Mouse (Mus musculus) left cerebral cortex, postnatal 4 days (tissue): ENCODE measurements around the gene Luc7l. TPM values are rescaled to one million over a fixed set of nuclear protein-coding genes. Genes with fewer than 3 reads are reported as not detected.
A peak's percentile ranks its signal among the peaks of the same experiment; 100 is the strongest.
"Not testable (repeated sequence)": the region's sequence is repeated elsewhere in the genome, so short reads cannot be mapped to it uniquely, and the experiment has no call there.

ENCODE experiments used
- DNase-seq: peaks from one replicate; pipeline ENCODE4 v3.0.0-alpha.2; 2022
- intact Hi-C: fragments of 180-260 bp; cut with DNase I; formaldehyde crosslinking; loops from one replicate; pipeline ENCODE4 v1.15.1; 2025
- total RNA-seq, 2 experiments: library from RNA; stranded (reverse); gene quantifications; 2 replicates each; pipeline ENCODE4 v1.2.3; 2021

The Luc7l gene
- total RNA-seq, 2 experiments from 2014 or later: 106 to 112 TPM

DNA sequence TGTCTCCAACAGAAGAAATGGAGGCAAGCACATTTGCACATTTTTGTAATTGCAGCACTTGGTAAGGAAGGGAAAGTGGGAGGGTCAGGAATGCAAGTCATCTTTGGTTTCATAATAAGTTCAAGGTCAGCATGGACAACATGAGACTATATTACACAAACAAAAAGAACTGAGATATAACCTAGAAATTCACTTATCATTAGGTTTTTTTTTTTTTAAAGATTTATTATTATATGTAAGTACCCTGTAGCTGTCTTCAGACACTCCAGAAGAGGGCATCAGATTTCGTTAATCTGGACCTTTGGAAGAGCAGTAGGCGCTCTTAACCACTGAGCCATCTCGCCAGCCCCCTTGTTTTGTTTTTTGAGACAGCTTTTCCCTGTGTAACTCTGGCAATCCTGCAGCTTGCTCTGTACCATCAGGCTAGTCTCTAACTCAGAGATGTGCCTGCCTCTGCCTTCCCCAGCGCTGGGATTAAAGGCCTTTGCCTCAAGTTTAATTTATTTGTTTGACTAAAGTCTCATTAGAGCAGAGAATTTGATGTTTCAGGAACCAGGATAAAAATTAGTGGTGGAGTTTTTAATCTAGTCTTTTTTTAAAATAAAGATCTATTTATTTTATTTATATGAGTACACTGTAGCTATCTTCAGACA lies 684 bp upstream of the Luc7l start:
- intact Hi-C loops: no loop called here
- no peak for DNase-seq

DNA sequence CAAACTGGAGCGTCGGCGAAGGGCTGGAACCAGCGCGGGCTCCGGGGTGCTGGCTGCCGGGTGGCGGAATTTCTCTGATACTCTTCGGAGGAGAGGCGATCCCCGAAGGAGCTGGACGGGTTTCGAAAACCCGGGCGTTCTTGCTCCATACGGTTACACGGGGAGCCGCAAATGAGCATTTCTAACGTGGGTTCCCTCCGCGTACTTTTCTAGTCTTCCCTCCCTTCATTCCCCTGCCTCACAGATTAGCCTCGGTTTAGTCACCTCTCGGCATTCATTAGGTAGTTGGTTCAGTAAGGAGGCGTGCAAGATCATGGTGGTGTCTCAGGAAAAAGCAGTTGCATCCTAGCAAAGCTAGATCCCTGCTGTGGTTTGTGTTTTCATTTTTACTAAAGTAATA lies 703 bp downstream of the Luc7l start:
- intact Hi-C loops: no loop called here
- DNase-seq: no peak

GRCm38 (mm10) chr17:26255313-26255712 lies 2.6 kb downstream of the Luc7l start:
- intact Hi-C loops: no loop called here
- no peak for DNase-seq

DNA sequence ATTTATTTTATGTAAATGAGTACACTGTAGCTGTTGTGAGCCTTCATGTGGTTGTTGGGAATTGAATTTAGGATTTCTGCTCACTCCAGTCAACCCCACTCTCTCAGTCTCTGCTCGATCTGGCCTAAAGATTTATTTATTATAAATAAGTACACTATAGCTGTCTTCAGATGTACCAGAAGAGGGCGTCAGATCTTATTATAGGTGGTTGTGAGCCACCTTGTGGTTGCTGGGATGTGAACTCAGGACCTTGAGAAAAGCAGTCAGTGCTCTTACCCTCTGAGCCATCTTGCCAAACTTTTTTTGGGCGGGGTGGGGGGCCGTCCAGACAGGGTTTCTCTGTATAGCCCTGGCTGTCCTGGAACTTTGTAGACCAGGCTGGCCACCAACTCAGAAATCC lies 9.1 kb downstream of the Luc7l start:
- intact Hi-C loops: no loop called here

DNA sequence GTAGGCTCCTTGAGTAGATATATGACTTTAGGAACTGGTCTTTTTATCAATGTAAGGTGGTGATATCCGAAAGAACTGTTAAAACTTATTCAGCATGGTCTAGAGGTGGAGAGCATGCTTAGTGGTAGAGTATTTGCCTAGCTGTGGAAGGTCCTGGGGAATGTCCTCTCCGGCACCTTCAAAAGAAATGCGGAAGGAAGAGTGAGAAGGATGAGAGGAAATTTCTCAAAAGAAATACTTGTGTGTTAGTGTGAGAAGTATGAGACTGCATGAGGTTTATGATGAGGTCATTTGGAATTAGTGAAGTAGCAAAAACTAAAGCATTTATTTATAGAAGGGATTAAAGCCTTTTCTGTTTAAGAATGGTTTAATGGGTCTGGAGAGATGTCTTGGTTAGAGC lies 9.7 kb downstream of the Luc7l start:
- intact Hi-C loops: no loop called here
- no peak for DNase-seq

More for the DNA sequence above, 9.1 kb downstream of the Luc7l start:
- no peak for DNase-seq

DNA sequence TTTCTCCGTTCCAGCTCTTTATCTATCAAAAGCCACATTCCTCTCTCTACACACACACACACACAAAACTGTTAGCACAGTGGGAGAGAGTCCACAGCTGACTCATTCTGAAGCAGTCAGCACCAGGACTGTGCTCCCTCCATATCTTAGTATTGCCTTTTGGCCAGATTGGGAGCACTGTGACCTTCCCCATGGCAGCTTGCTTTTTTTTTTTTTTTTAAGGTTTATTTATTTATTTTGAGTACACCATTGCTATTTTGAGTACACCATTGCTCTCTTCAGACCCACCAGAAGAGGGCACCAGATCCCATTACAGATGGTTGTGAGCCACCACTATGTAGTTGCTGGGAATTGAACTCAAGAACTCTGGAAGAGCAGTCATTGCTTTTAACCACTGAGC lies 16.2 kb downstream of the Luc7l start:
- intact Hi-C loops: no loop called here
- DNase-seq: no peak

DNA sequence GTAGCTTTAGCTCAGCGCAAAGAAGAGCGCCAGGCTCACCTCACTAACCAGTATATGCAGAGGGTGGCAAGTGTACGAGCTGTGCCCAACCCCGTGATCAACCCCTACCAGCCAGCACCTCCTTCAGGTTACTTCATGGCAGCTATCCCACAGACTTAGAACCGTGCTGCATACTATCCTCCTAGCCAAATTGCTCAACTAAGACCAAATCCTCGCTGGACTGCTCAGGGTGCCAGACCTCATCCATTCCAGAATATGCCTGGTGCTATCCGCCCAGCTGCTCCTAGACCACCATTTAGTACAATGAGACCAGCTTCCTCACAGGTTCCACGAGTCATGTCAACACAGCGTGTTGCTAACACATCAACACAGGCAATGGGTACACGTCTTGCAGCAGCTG lies 16.9 kb downstream of the Luc7l start:
- intact Hi-C loops, DNase-seq: not testable (repeated sequence)

DNA sequence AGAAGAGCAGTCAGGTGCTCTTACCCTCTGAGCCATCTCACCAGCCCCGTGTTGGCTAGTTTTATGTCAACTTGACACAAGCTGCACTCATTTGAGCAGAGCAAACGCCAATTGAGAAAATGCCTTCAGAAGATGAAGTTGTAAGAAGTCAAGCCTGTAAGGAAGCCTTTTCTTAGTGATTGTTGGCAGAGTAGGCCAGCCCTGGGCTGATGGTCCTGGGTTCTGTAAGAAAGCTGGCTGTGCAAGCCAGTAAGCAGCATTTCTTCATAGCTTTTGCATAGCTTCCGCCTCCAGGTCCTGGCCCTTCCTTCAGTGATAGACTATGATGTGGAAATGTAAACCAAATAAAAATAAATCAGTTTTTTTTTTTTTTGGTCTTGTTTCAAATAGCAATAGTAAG lies 19.9 kb downstream of the Luc7l start:
- no peak for DNase-seq
- intact Hi-C loops: no loop called here

GRCm38 (mm10) chr17:26275933-26276332 lies 23.2 kb downstream of the Luc7l start:
- no peak for DNase-seq
- intact Hi-C loops: no loop called here

- intact Hi-C loops: no loop called here
- peak; percentile 20 for DNase-seq
Measured at GRCm38 (mm10) chr17:26276711-26277110, 24.0 kb downstream of the Luc7l start.

DNA sequence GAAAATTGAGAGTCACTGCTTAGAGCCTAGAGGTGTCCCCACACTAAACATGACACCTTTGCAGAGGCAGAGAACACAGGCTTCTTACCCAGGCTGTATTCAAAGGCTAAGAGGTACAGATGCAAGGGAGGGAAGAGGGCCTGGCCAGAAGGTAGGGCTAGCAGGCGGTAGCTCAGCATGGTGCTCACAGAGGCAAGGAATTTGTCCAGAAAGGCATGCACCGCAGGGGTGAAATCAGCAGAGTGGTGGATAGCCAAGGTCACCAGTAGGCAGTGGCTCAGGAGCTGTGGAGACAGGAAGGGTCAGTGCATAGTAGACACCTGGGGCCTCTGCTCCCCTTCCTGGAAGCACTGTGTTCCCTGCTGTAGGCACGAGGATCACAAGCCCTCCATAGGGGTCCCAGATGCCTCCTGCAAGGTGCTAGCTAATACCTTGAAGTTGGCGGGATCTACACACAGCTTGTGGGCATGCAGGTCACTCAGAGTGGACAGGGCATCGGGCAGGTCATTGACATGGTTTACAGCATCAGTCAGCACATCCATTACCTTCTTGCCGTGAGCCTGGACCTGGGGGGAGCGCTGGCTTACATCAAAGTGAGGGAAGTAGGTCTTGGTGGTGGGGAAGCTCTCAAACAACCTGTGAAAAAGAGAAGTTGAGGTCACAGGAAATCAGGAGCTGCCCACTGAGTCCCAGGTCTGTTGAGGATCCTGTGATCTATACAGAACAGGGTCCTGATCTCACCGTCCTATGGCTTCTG lies 33.7 kb downstream of the Luc7l start:
- intact Hi-C loops: no loop called here
- no peak for DNase-seq

DNA sequence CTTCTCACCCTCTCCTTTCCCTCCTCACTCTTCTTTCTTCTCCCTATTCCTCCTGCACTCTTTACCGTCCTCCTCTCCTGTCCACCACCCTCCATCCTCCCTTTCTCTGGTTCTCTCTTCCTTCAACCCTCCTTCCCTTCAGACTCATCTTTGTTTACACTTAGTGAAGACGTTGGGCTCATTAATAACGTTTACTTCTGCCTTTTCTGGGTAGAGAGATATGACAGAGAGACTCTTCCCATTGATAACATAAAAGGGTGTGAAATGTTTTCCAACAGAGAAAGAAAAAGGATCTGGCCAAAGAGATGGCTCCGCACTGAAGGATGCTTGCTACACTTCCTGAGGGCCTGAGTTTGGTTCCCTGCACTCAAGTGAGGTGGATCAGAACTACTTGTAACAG lies 36.8 kb downstream of the Luc7l start:
- DNase-seq: no peak
- intact Hi-C loops: no loop called here

DNA sequence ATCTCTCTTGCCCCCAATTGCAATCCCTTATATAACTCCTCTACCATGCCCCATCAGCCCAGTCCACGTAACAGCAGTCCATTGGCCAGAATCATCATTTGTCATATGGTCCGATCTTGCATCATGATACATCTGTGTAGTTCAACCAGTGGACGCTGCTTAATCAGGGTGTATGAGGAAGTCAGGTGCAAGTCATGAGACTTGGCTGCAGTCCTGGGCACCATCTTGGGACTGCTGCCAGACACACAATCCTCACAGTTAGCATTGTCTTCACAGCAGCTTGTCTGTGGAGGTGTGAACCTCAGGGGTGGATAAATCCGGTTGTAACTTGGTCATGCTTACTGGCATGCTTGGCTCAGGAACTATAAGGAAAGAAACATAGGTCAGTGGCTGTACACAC lies 45.6 kb downstream of the Luc7l start:
- DNase-seq: not testable (repeated sequence)

GRCm38 (mm10) chr17:26314291-26314690 lies 61.6 kb downstream of the Luc7l start:
- intact Hi-C loops: loop anchor here (2.0 to 10.0 kb wide), 2 partner anchors 111 to 139 kb away; no protein-coding TSS in a partner anchor
- peak; percentile 85 for DNase-seq

More for the DNA sequence above, 45.6 kb downstream of the Luc7l start:
- intact Hi-C loops: not testable (repeated sequence)

GRCm38 (mm10) chr17:26315474-26315873 lies 62.8 kb downstream of the Luc7l start:
- peak; percentile 5 for DNase-seq
- intact Hi-C loops: loop anchor here (2.0 to 10.0 kb wide), 2 partner anchors 109 to 137 kb away; no protein-coding TSS in a partner anchor

DNA sequence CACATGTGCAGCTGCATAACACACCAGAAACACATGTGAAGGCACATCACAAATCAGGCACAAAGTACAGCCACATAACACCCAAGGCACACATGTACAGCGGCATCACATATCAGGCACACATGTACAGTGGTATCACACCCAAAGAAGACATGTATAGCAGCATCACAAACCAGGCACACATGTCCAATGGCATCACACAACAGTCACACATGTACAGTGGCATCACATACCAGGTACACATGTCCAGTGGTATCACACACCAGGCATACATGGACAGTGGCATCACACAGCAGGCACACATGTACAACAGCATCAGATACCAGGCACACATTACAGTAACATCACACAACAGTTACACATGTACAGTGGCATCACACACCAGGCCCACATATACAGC lies 65.7 kb downstream of the Luc7l start:
- no peak for DNase-seq
- intact Hi-C loops: loop anchor here (10.0 kb wide), 1 partner anchor 106 kb away; no protein-coding TSS in a partner anchor

Other genes with a start within 250 kb of the Luc7l start
- 10 to 100 TPM; 79.6 to 82.5 TPM for gene Rab11fip3, start 183.3 kb upstream of the Luc7l start, total RNA-seq
- 10 to 100 TPM; 21.7 to 24.3 TPM for gene Decr2, start 162.6 kb upstream of the Luc7l start, total RNA-seq
- 1 to 10 TPM; 8.9 to 9.6 TPM for gene Nme4, start 157.3 kb upstream of the Luc7l start, total RNA-seq
- gene Tmem8, start 139.6 kb upstream of the Luc7l start, total RNA-seq: 1 to 10 TPM; 7.0 to 7.7 TPM
- 10 to 100 TPM; 74.2 to 80.5 TPM for gene Mrpl28, start 129.4 kb upstream of the Luc7l start, total RNA-seq
- gene Axin1, start 114.2 kb upstream of the Luc7l start, total RNA-seq: 10 to 100 TPM; 37.5 to 37.8 TPM
- gene Pdia2, start 53.8 kb upstream of the Luc7l start, total RNA-seq: under 1 TPM; 0.40 to 0.80 TPM
- gene Rgs11, start 49.9 kb upstream of the Luc7l start, total RNA-seq: 10 to 100 TPM; 46.8 to 48.6 TPM
- gene Arhgdig, start 45.1 kb upstream of the Luc7l start, total RNA-seq: 100 to 1,000 TPM; 165 to 166 TPM
- 10 to 100 TPM; 25.3 to 29.9 TPM for gene Fam234a, start 8.7 kb upstream of the Luc7l start, total RNA-seq
- 10 to 100 TPM; 85.3 to 88.4 TPM for gene Neurl1b, start 161.9 kb downstream of the Luc7l start, total RNA-seq